Mouse (Mus musculus) MEL (cell line): ENCODE measurements around the gene Gatad2b. TPM values are rescaled to one million over a fixed set of nuclear protein-coding genes. Genes with fewer than 3 reads are reported as not detected.

ENCODE experiments used
- DNase-seq: peaks from one replicate; pipeline ENCODE4 v3.0.0; 2011; ENCODE audit warnings: low read depth, low spot score
- H3K27ac ChIP-seq: 2 replicates; pipeline ENCODE4 v1.5.1; 2012; ENCODE audit warnings: low read depth, mild to moderate bottlenecking, control low read depth, low read length, moderate library complexity; ENCODE audit not compliant: control insufficient read depth
- H3K27me3 ChIP-seq, 2 experiments: fragments of 150-350 bp in 1 of 2; sonication (generic) in 1 of 2; 2 replicates each; pipeline ENCODE4 v1.6.1; 2012; ENCODE audit warnings: low read length in 2 of 2, mild to moderate bottlenecking in 2 of 2, improper control_type of control experiment in 1 of 2, moderate library complexity in 1 of 2; ENCODE audit not compliant: insufficient read depth in 2 of 2, control insufficient read depth in 1 of 2
- H3K36me3 ChIP-seq, 2 experiments: 2 replicates each; pipeline ENCODE4 v1.6.1; 2012 to 2014; ENCODE audit warnings: low read length in 2 of 2, improper control_type of control experiment in 1 of 2, inconsistent platforms in 1 of 2, mild to moderate bottlenecking in 1 of 2; ENCODE audit not compliant: insufficient read depth in 2 of 2, control insufficient read depth in 1 of 2
- H3K4me1 ChIP-seq, 2 experiments: fragments of 150-350 bp in 1 of 2; sonication (generic) in 1 of 2; 2 replicates each; pipeline ENCODE4 v1.6.1; 2012; ENCODE audit warnings: low read length in 2 of 2, improper control_type of control experiment in 1 of 2, mild to moderate bottlenecking in 1 of 2; ENCODE audit not compliant: insufficient read depth in 2 of 2, control insufficient read depth in 1 of 2
- H3K4me3 ChIP-seq, 2 experiments: fragments of 150-350 bp in 1 of 2; sonication (generic) in 1 of 2; 2 replicates each; pipeline ENCODE4 v1.5.1; 2012; ENCODE audit warnings: low read depth in 2 of 2, low read length in 2 of 2, mild to moderate bottlenecking in 2 of 2, moderate library complexity in 2 of 2, control low read depth in 1 of 2, improper control_type of control experiment in 1 of 2; ENCODE audit not compliant: control insufficient read depth in 1 of 2, insufficient read depth in 1 of 2
- H3K79me2 ChIP-seq: 2 replicates; pipeline ENCODE4 v1.6.1; 2012; ENCODE audit warnings: mild to moderate bottlenecking, low read length, moderate library complexity; ENCODE audit not compliant: control insufficient read depth, poor library complexity, insufficient read depth
- H3K9ac ChIP-seq: 2 replicates; pipeline ENCODE4 v1.6.1; 2012; ENCODE audit warnings: low read depth, mild to moderate bottlenecking, control low read depth, low read length, moderate library complexity; ENCODE audit not compliant: control insufficient read depth, poor library complexity, severe bottlenecking
- H3K9me3 ChIP-seq: fragments of 150-350 bp; sonication (generic); replicated peaks from 2 replicates; pipeline ENCODE4 v1.6.1; 2012; ENCODE audit warnings: mild to moderate bottlenecking, low read length, improper control_type of control experiment, moderate library complexity; ENCODE audit not compliant: insufficient read depth
- BHLHE40 ChIP-seq: IDR thresholded peaks from 2 replicates; pipeline ENCODE4 v1.6.1; 2012; ENCODE audit warnings: low read depth, mild to moderate bottlenecking, inconsistent platforms, low read length, improper control_type of control experiment, borderline replicate concordance
- CHD1 ChIP-seq: IDR thresholded peaks from 2 replicates; pipeline ENCODE4 v1.6.1; 2012; ENCODE audit warnings: low read depth, mild to moderate bottlenecking, inconsistent platforms, low read length, improper control_type of control experiment
- ELF1 ChIP-seq: IDR thresholded peaks from 2 replicates; pipeline ENCODE4 v1.6.1; 2014; ENCODE audit warnings: low read depth, mild to moderate bottlenecking, inconsistent platforms, low read length, improper control_type of control experiment, moderate library complexity
- JUND ChIP-seq: IDR thresholded peaks from 2 replicates; pipeline ENCODE4 v1.6.1; 2011; ENCODE audit warnings: low read depth, mild to moderate bottlenecking, improper control_type of control experiment, low read length
- KAT2A ChIP-seq: conservative IDR thresholded peaks from 2 replicates; pipeline ENCODE4 v1.6.1; 2012; ENCODE audit warnings: low read depth, low read length, improper control_type of control experiment, inconsistent platforms
- MXI1 ChIP-seq: IDR thresholded peaks from 2 replicates; pipeline ENCODE4 v1.6.1; 2011; ENCODE audit warnings: mild to moderate bottlenecking, low read depth, low read length, improper control_type of control experiment
- MYB ChIP-seq: IDR thresholded peaks from 2 replicates; pipeline ENCODE4 v1.6.1; 2011; ENCODE audit warnings: mild to moderate bottlenecking, low read depth, low read length, improper control_type of control experiment
- MYC ChIP-seq: IDR thresholded peaks from 2 replicates; pipeline ENCODE4 v1.6.1; 2011; ENCODE audit warnings: low read depth, mild to moderate bottlenecking, low read length, improper control_type of control experiment, moderate library complexity
- NELFE ChIP-seq: IDR thresholded peaks from 2 replicates; pipeline ENCODE4 v1.6.1; 2011; ENCODE audit warnings: low read depth, low read length, improper control_type of control experiment
- POLR2A ChIP-seq, 2 experiments: IDR thresholded peaks; 2 replicates each; pipeline ENCODE4 v1.6.1; 2011 to 2012; ENCODE audit warnings: low read length in 2 of 2, mild to moderate bottlenecking in 2 of 2, control low read depth in 1 of 2, improper control_type of control experiment in 1 of 2, low read depth in 1 of 2, moderate library complexity in 1 of 2; ENCODE audit not compliant: control insufficient read depth in 1 of 2, insufficient read depth in 1 of 2, poor library complexity in 1 of 2
- POLR2AphosphoS5 ChIP-seq: IDR thresholded peaks from 2 replicates; pipeline ENCODE4 v1.6.1; 2012; ENCODE audit warnings: low read depth, borderline replicate concordance, mild to moderate bottlenecking, inconsistent platforms, low read length, moderate library complexity, mixed read lengths
- RAD21 ChIP-seq: IDR thresholded peaks from 2 replicates; pipeline ENCODE4 v1.6.1; 2011; ENCODE audit warnings: mild to moderate bottlenecking, low read depth, low read length, improper control_type of control experiment
- TAL1 ChIP-seq: IDR thresholded peaks from 2 replicates; pipeline ENCODE4 v1.6.1; 2012; ENCODE audit warnings: mild to moderate bottlenecking, inconsistent platforms, low read length, moderate library complexity, mixed read lengths
- TBP ChIP-seq: IDR thresholded peaks from 2 replicates; pipeline ENCODE4 v1.8.0; 2011; ENCODE audit warnings: low read depth, low read length, improper control_type of control experiment
- USF2 ChIP-seq, 2 experiments: IDR thresholded peaks; 2 replicates each; pipeline ENCODE4 v1.6.1; 2011 to 2012; ENCODE audit warnings: improper control_type of control experiment in 2 of 2, low read length in 2 of 2, borderline replicate concordance in 1 of 2, inconsistent platforms in 1 of 2, low read depth in 1 of 2, mild to moderate bottlenecking in 1 of 2; ENCODE audit not compliant: insufficient read depth in 1 of 2
- ZC3H11A ChIP-seq: IDR thresholded peaks from 2 replicates; pipeline ENCODE4 v1.6.1; 2012; ENCODE audit warnings: low read depth, mild to moderate bottlenecking, inconsistent platforms, low read length, improper control_type of control experiment
- ZNF384 ChIP-seq: IDR thresholded peaks from 2 replicates; pipeline ENCODE4 v1.6.1; 2012; ENCODE audit warnings: low read depth, mild to moderate bottlenecking, inconsistent platforms, low read length, improper control_type of control experiment
- polyA plus RNA-seq, 2 experiments: library from polyadenylated mRNA; stranded (reverse) in 1 of 2; unstranded in 1 of 2; fragments of >175 nt in 1 of 2; fragments of >200 nt in 1 of 2; gene quantifications; 2 replicates each; pipeline versions ENCODE4 v1.2.1 to v1.2.4; 2012; ENCODE audit warnings: low replicate concordance in 2 of 2, low read depth in 1 of 2; ENCODE audit not compliant: insufficient read length in 2 of 2, insufficient read depth in 1 of 2, missing spikeins in 1 of 2
- total RNA-seq: library from RNA; depleted of rRNA; stranded (reverse); fragments of 300-350 nt; gene quantifications from 2 replicates; pipeline ENCODE4 v1.2.3, GENCODE M21; 2012

Gene Gatad2b
- total and polyA plus RNA-seq, 3 experiments: 9.1 to 37.6 TPM; not detected in 1

DNA sequence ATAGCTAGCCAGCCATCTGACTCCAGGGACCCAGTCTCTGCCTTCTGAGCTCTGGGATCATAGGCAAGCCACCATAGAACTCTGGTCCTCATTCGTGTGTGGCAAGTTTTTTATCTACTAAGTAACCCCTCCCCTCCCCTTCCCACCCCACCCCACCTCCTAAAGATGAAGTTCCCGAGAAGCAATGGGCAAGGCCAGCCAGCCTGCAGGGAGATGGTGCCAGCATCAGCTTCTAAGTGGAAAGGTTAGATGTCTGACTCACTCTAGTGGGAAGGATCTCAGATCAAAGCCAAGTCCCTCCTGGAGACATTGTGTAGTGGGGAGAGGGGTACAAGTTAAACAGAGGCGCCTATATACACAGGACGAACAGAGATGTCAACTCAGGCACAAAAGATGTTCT lies 98.0 kb downstream of the Gatad2b start:
- Histone ChIP-seq H3K27ac (no peak overlapping the region), H3K4me3 (no peak overlapping the region)
- no peak for DNase-seq
- TF ChIP-seq MYC: no peak
- TF ChIP-seq TBP: no peak
- TF ChIP-seq ZNF384: no peak
- no peak for TF ChIP-seq USF2 (IDR thresholded peaks at IDR 0.05; ENCODE audit: borderline replicate concordance in 1 of 2, insufficient read depth in 1 of 2, low read depth in 1 of 2, low read length in 2 of 2)
- TF ChIP-seq JUND: no peak
- no peak for TF ChIP-seq POLR2A (IDR thresholded peaks at IDR 0.05; ENCODE audit: control insufficient read depth in 1 of 2, insufficient read depth in 1 of 2, low read depth in 1 of 2, low read length in 2 of 2, poor library complexity in 1 of 2)
- TF ChIP-seq ZC3H11A: no peak
- TF ChIP-seq MYB: no peak
- TF ChIP-seq MXI1: no peak
- TF ChIP-seq KAT2A: no peak
- no peak for TF ChIP-seq POLR2AphosphoS5
- TF ChIP-seq RAD21: no peak
- TF ChIP-seq, all 39 proteins: peak for 0
- Histone ChIP-seq H3K9ac (no peak overlapping the region), H3K4me1 (no peaks in the 10 kb centered on the region), H3K36me3 (no peaks in the 10 kb centered on the region; a peak in 2 of 4 replicates), H3K9me3 (no peaks in the 10 kb centered on the region), H3K27me3 (no peaks in the 10 kb centered on the region), H3K79me2 (no peaks in the 10 kb centered on the region)

DNA sequence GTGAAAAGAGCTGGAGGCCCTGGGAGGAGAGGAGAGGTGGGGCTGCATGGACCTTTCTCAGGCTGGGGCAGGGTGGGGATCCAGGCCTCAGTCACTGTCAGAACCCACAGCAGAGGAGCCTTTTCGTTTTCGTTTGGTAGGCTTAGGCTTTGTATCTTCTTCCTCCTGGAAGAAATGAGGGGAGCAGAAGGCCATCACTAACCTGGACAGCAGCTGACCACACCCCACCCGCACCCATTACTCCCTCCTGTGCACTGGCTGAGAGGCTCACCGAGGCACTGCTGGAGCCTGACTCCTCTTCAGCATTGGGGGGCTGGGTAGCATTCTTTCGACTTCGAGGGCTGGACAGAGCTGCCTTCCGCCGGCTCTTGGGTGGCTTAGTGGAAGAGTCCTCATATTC lies 99.0 kb downstream of the Gatad2b start:
- Histone ChIP-seq H3K27ac (no peak overlapping the region), H3K4me3 (no peak overlapping the region), H3K36me3 (peaks cover 0 to under 1% of the 10 kb centered on the region in 2 experiments; a peak in 2 of 4 replicates)
- TF ChIP-seq CHD1: no peak
- TF ChIP-seq, all 39 proteins: peak for 0
- no peak for DNase-seq
- Histone ChIP-seq H3K79me2 (no peaks in the 10 kb centered on the region), H3K9me3 (no peaks in the 10 kb centered on the region), H3K9ac (no peak overlapping the region), H3K27me3 (no peaks in the 10 kb centered on the region), H3K4me1 (no peaks in the 10 kb centered on the region)

DNA sequence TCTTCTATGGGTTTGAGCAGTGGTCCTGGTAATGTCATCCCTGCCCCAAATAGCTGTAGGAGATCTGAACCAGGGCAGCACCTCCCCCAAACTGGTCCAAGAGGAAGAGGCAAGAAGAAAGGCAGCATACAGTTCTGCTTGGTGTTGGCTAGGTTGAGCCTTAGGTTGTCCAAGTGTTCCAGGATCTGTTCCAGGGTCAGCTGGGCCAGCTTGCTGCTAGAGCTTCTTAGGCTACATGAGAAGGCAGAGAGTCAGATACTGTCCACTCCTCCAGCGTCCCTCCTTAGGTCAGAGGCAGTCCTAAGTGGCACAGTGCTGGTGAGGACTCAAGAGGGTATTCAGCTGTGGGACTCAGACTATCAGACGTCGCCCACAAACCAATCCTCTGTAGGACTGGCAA lies 99.7 kb downstream of the Gatad2b start:
- Histone ChIP-seq H3K4me3 (no peak overlapping the region), H3K27ac (no peak overlapping the region), H3K9me3 (no peaks in the 10 kb centered on the region), H3K27me3 (no peaks in the 10 kb centered on the region), H3K4me1 (no peaks in the 10 kb centered on the region)
- no peak for DNase-seq
- TF ChIP-seq KAT2A (no peak), ZC3H11A (no peak), RAD21 (no peak), TAL1 (no peak), TBP (no peak), ELF1 (no peak), POLR2A (IDR thresholded peaks at IDR 0.05; ENCODE audit: control insufficient read depth in 1 of 2, insufficient read depth in 1 of 2, low read depth in 1 of 2, low read length in 2 of 2, poor library complexity in 1 of 2) (no peak), BHLHE40 (no peak), CHD1 (no peak), NELFE (no peak)
- TF ChIP-seq, all 39 proteins: peak for 0
- Histone ChIP-seq H3K9ac (no peak overlapping the region), H3K79me2 (no peaks in the 10 kb centered on the region), H3K36me3 (peaks cover 0 to 2% of the 10 kb centered on the region in 2 experiments; a peak in 2 of 4 replicates)
